Mouse (Mus musculus) cerebellum, adult 2 months (tissue): Measurements from ENCODE around the gene Pgf.

Experiments used
- CTCF ChIP-seq: fragments of 200-500 bp; IDR thresholded peaks from 2 replicates; pipeline ENCODE4 v1.5.1; 2011; ENCODE audit warnings: low read depth, mild to moderate bottlenecking, control low read depth, low read length, moderate library complexity, borderline replicate concordance; ENCODE audit not compliant: insufficient read depth
- POLR2A ChIP-seq: fragments of 200-500 bp; IDR thresholded peaks from 2 replicates; pipeline ENCODE4 v1.6.1; 2011; ENCODE audit warnings: low read length, control low read depth, borderline replicate concordance; ENCODE audit not compliant: insufficient read depth

- TF ChIP-seq CTCF (no peak), POLR2A (no peak)
Measured at GRCm38 (mm10) chr12:85150321-85151001, 27.1 kb downstream of the Pgf start.
